Comparison of ENCODE assay signal across 22 mouse cellular contexts in the genomic region with DNA sequence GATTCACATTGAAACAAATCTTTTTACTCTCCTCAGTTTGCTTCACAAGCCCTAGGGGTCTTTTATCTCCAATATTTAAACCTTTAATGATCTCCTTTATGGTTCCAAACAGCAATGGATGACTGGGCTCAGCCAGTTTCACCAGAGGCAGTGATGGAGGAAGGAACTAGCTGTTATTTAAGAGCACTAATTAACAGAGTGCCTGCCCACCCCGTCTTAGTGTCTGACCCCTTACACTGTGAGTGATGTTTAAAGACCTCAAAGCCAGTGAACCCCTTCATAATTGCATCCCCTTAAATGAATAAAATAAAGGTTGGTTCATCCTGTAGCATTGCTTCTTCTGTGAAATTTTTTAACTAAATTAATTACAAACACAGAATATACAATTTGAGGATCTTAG. TPM values are rescaled to one million over a fixed set of nuclear protein-coding genes. Genes with fewer than 3 reads are reported as not detected.
DNase-seq lines count a peak whose midpoint lies in the region; ATAC-seq lines count a peak whose summit lies in the region.
"Had no signal": no experiment of that assay in that cellular context is flagged by ENCODE, and none has a peak within 500 bp of the region (broad histone marks: within the 10 kb centered on the region; RNA-seq: fewer than 3 reads in every experiment).

No protein-coding gene starts in this region.

- no peak overlapping the region for H3K4me2 ChIP-seq in kidney, embryonic 15.5 days
- no peak overlapping the region for H3K4me2 ChIP-seq in kidney, embryonic 16.5 days (replicated peaks; ENCODE audit: low read depth, low read length)

- H3K27me3 ChIP-seq in kidney, embryonic 15.5 days, result no peaks in the 10 kb centered on the region
- no peaks in the 10 kb centered on the region for H3K27me3 ChIP-seq in kidney, embryonic 16.5 days (ENCODE audit: insufficient read depth, low read length)
- H3K27me3 ChIP-seq in limb, embryonic 10.5 days (ENCODE audit: low read depth, poor library complexity, severe bottlenecking), result no peaks in the 10 kb centered on the region
- H3K27me3 ChIP-seq: CH12.LX, Patski had no signal

- DNase-seq in kidney, postnatal 4 days, result no peak
- no peak for DNase-seq in kidney, postnatal 25 days
- DNase-seq in limb, embryonic 10.5 days (ENCODE audit: low spot score), result no peak
- no peak for DNase-seq in urinary bladder, postnatal 25 days (ENCODE audit: low spot score)
- DNase-seq: adrenal gland, adult 2 months; adrenal gland, adult 8-10 months; adrenal gland, postnatal 10 days; adrenal gland, postnatal 14 days; adrenal gland, postnatal 25 days; adrenal gland, postnatal 36 days; B cell, adult 2 months; cerebellum, adult 11 months; cerebellum, adult 11-12 months; cerebellum, adult 18-20 months had no signal

- peak; percentile 76 for ATAC-seq in kidney, embryonic 15.5 days (replicated peaks; ENCODE audit: low FRiP score)
- ATAC-seq in kidney, embryonic 16.5 days (ENCODE audit: low FRiP score, low TSS enrichment), result 0 out of 2 replicates have a peak, but pooled peaks have one; percentile 54
- ATAC-seq: activated CD4-positive, CD25-positive, alpha-beta regulatory T cell, adult 4 months; CD4-positive, CD25-positive, alpha-beta regulatory T cell, adult 4 months; Patski had no signal

- no peak overlapping the region for H3K27ac ChIP-seq in kidney, embryonic 15.5 days
- H3K27ac ChIP-seq in kidney, embryonic 16.5 days (ENCODE audit: low read length), result no peak overlapping the region
- H3K27ac ChIP-seq in limb, embryonic 10.5 days, result peak overlapping the region; percentile 50

- H3K36me3 ChIP-seq in kidney, embryonic 15.5 days, result peaks cover 11% of the 10 kb centered on the region; the same call in 1 of the 2 replicates
- H3K36me3 ChIP-seq in kidney, embryonic 16.5 days (ENCODE audit: insufficient read depth, low read length), result no peaks in the 10 kb centered on the region
- peaks cover 32% of the 10 kb centered on the region for H3K36me3 ChIP-seq in limb, embryonic 10.5 days
- H3K36me3 ChIP-seq: G1E had no signal

- no peak overlapping the region for H3K9ac ChIP-seq in kidney, embryonic 15.5 days
- H3K9ac ChIP-seq in kidney, embryonic 16.5 days (replicated peaks; ENCODE audit: low read length), result no peak overlapping the region

- H3K4me1 ChIP-seq in kidney, embryonic 15.5 days, result peaks cover 8% of the 10 kb centered on the region; the same call in 1 of the 2 replicates
- H3K4me1 ChIP-seq in kidney, embryonic 16.5 days (ENCODE audit: insufficient read depth, low read length), result peaks cover 8% of the 10 kb centered on the region
- peaks cover 30% of the 10 kb centered on the region for H3K4me1 ChIP-seq in limb, embryonic 10.5 days

- H3K4me3 ChIP-seq in kidney, embryonic 15.5 days (replicated peaks), result no peak overlapping the region
- H3K4me3 ChIP-seq in kidney, embryonic 16.5 days (ENCODE audit: low read length), result no peak overlapping the region
- H3K4me3 ChIP-seq in limb, embryonic 10.5 days, result no peak overlapping the region

- no peaks in the 10 kb centered on the region for H3K9me3 ChIP-seq in kidney, embryonic 15.5 days (replicated peaks)
- no peaks in the 10 kb centered on the region for H3K9me3 ChIP-seq in kidney, embryonic 16.5 days (ENCODE audit: low read length)
- H3K9me3 ChIP-seq in limb, embryonic 10.5 days (replicated peaks), result no peaks in the 10 kb centered on the region

- 20% methylated on average over 1 of the region's 1 CpGs for WGBS in kidney, embryonic 15.5 days
- WGBS in kidney, embryonic 16.5 days, result 26% methylated on average over 1 of the region's 1 CpGs
- WGBS in limb, embryonic 10.5 days, result 6% methylated on average over 1 of the region's 1 CpGs

RNA-seq across cellular contexts. Expression of a gene that starts 19.4 kb away (rescaled TPM):
- 23.9 and 24.3 TPM in 2 replicates for polyA plus RNA-seq in kidney, embryonic 15.5 days (2015; fragmentation: Nextera tagmentation; extraction: Ambion mirVana)
- polyA plus RNA-seq in kidney, embryonic 16.5 days (2015; fragmentation: Nextera tagmentation; extraction: Ambion mirVana), result 24.4 and 25.4 TPM in 2 replicates
- polyA plus RNA-seq in limb, embryonic 10.5 days (2016; fragmentation: Nextera tagmentation; extraction: Ambion mirVana), result 11.6 and 13.6 TPM in 2 replicates
- polyA plus RNA-seq: activated CD4-positive, CD25-positive, alpha-beta regulatory T cell, adult 4 months; C2C12; CD4-positive, CD25-positive, alpha-beta regulatory T cell, adult 4 months had no signal
